Mouse (Mus musculus): ENCODE results near the gene Agtrap.

Agtrap gene

DNA sequence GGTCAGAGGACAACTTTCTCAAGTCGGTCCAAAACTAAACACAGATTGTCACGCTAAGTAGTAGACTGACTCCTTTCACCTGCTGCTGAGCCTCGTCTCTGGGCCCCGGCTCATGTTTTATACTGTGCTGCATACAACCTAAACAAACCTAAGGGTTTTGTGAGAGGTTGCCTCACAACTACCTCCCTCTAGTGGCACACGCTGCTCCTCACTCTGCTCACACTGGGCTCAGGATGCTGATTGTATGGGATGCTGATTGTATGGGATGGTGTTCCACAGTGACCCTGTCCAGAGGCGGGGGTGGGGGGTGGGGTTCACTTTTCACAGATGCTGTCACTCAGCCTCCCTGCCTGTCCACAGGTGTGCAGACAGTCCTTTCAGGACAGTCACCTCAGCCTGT, 8.6 kb downstream of the Agtrap start:
- CTCF ChIA-PET: no interaction called here

DNA sequence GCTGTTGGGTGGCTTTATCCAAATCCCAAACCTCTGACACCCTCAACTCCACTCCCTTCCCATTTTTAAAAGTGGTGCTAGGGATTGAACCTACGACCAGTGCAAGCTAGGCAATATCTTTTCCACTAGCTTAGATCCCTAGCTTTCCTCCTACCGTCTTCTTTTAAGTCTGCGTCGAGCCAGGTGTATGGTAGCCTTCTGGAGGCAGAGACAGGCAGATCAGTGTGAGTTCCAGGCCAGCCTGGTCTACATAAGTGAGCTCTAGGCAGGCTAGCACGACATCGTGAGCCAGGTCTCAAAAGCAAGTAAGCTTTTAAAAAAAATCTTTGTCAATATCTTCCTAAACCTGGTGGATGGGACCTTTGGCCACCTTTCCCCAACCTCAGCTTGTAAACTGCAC, 11.9 kb downstream of the Agtrap start:
- CTCF ChIA-PET: no interaction called here

DNA sequence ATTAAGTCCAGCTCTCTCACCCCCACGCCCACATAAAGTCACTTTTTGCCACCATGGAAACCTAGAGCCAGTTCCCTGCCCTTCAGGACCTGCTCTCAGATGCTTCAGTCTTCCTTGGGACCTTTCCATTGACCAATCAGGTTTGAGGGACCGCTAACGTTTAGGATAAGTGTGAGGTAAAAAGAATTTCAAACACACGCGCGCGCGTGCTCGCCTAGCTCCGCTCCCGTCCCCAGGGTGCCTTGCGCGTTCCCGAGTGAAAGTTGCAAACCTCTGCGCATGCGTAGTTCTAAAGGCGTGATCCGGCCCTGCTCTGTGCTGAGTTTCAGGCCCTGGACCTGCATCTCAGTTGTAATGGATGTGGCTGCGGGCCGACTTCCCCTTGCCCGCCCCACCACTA, 12.6 kb downstream of the Agtrap start:
- CTCF ChIA-PET: no interaction called here

DNA sequence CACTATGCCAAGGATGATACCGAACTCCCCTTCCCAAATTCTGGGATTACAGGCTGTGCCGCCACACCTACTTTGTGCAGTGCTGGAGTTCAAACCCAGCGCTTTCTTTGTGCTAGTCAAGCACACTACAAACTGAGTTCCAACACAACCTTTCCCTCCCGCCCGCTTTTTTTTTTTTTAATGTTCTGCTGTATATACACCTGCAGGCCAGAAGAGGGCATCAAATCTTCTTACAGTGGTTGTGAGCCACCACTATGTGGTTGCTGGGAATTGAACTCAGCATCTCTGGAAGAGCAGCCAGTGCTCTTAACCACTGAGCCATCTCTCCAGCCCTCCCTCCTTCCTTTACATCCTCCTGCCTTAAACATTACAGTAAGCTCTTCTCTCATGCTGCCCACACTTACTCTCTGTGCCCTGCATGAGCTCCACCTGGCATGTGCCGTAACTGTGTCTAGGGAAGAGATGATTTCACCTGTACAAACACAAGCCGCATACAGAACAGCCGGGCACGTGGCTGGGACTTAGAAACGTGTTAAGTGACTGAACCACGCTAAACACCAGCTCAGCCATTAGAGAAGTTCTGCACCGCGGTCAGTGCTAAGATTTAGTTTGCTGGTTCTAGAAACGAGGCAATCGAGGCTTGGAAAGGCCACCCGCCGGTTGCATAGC, 13.2 kb downstream of the Agtrap start:
- CTCF ChIA-PET: no interaction called here

GRCm38 (mm10) chr4:148071508-148071907, 16.3 kb downstream of the Agtrap start:
- CTCF ChIA-PET: interaction anchor here (0.5 to 0.6 kb wide), 2 partner anchors 27 to 33 kb away, joined by 3 to 4 read pairs; no protein-coding TSS in a partner anchor

DNA sequence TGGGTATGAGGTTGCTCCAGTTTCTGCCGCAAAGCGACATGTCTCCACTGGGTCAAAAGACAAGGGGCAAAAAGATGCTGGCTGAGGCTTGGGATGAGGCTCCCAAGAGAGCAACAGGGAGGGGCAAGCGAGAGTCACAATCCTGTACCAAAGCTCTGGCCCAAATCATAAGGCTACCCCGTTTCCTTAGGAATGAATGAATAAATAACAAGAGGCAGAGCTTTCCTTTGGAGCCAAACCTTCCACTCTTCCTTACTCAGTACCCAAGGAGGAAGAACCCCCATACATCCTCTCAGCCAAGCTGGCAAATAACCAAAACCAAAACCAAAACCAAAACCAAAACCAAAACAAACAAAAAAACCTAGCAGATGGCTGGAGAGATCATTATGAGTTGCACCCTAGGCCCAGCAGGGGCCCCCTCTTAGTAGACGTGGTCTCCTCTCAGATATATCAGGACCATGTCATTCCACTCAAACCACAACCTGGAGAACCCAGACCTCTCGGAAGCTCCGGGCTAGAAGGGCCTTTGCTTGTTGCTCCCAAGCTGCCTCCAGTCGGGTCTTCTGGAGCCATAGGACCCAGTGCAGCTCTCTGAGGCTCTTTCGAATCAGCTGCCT, 18.1 kb downstream of the Agtrap start:
- CTCF ChIA-PET: interaction anchor here (0.6 kb wide), 1 partner anchor 190 kb away, joined by 3 read pairs; no protein-coding TSS in a partner anchor

DNA sequence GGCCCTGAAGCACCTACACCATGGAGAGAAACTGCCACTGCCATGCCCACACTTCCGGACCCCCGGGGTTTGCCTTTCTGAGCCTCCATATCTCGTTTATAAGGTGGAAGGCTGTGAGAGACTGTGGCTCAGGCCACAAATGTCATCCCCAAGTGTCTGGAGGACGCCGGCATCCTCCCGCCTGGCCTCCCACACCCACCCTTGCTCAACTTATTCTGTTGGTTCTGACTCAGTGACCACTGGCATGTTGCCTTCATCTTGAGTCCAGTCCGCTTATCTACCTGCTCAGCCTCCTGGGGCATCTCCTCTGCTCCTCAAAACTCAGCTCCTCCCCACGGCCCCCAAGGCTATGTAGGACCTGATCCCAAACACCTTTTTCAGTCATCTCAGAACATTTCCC, 20.5 kb downstream of the Agtrap start:
- CTCF ChIA-PET: no interaction called here

DNA sequence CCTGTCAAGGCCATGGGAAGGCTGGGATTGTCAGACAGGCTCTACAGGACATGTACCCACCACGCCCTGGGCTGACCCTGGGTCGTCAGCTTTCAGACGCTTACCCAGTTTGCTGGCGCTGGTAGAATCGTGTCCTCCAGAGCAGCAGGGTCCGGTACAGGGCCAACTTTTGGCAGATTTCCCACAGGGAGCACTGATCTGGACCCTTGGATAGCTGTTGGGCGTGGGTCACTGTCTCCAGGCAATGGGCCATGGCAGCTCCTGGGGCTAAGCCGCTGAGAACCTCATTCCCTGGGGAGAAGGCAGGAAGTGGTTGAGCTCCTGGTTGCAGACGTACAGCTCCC, 21.5 kb downstream of the Agtrap start:
- CTCF ChIA-PET: interaction anchor here (0.7 kb wide), 1 partner anchor 1588 kb away, joined by 3 read pairs; no protein-coding TSS in a partner anchor

- CTCF ChIA-PET: interaction anchor here (0.7 kb wide), 1 partner anchor 1588 kb away, joined by 3 read pairs; no protein-coding TSS in a partner anchor
Observed at GRCm38 (mm10) chr4:148065702-148066400, 22.0 kb downstream of the Agtrap start.

GRCm38 (mm10) chr4:148061086-148061480, 26.7 kb downstream of the Agtrap start:
- CTCF ChIA-PET: no interaction called here

DNA sequence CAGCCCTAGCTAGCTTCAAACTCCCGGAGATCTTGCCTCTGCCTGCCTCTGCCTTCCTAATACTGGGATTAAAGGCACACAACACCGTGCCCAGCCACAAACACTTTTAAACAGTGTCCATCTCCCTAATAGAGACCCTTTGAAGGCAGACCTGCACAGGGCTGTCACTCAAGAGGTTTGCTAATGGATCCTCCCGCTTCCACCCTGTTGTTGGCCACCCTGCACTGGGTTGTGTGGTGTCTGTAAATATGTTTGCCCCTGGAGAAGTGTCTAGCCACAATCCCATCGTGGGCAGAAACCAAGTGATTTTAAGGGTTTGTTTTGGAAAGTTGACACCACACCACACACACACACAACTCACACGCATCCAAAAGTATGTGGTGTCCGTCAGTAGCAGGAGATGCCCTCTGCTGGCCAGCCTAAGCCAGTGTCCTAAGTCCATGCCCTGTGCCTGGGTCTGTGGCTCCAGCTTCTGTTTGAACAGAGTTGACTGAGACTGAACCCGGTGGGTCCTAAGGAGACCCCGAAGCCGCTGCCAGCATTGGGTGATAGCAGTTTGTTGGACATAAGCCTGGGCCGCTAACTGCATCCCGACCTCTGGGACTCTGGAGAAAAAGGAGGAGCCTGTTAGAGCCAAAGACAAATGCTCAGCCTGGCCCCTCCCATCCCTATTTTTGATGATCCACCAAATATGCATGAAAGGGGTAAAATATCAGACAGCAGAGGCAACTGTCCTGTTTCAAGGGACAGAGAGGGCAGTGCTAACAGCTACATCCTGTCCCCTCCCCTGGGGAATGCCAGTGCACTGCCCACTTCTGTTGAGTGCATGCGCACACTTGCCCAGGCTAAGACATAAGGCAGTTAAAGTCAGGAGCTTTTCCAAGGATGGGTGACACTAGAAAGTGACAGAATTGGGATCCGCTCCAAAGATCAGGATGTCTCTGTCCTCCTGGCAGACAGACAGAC, 27.4 kb downstream of the Agtrap start:
- CTCF ChIA-PET: no interaction called here

DNA sequence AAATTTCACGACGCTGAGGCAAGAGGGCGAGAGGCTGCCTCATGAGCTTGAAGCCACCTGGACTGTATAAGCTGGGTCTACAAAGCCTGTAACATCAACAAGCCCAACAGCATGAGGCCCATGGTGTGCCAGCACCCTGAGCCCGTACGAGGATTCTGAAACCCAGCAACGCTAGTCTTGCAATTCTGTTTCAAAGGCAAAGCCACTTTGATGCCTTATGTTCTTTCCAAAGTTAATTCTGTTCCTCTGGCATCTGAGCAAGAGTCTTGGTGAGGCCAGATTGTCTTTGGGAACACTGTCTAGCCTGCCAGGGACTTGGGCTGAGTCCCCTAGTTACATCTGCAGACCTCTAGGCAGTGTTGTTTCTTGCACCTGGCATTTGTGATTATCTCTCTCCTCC, 28.8 kb downstream of the Agtrap start:
- CTCF ChIA-PET: no interaction called here

GRCm38 (mm10) chr4:148058218-148058819, 29.5 kb downstream of the Agtrap start:
- CTCF ChIA-PET: no interaction called here

- CTCF ChIA-PET: interaction anchor here (1.0 kb wide), 1 partner anchor 57 kb away, joined by 4 read pairs; no protein-coding TSS in a partner anchor
Observed at GRCm38 (mm10) chr4:148057661-148058209, 30.1 kb downstream of the Agtrap start.

GRCm38 (mm10) chr4:148056801-148057200, 31.0 kb downstream of the Agtrap start:
- CTCF ChIA-PET: interaction anchor here (1.0 kb wide), 1 partner anchor 58 kb away, joined by 4 read pairs; no protein-coding TSS in a partner anchor

GRCm38 (mm10) chr4:148056246-148056645, 31.6 kb downstream of the Agtrap start:
- CTCF ChIA-PET: no interaction called here

DNA sequence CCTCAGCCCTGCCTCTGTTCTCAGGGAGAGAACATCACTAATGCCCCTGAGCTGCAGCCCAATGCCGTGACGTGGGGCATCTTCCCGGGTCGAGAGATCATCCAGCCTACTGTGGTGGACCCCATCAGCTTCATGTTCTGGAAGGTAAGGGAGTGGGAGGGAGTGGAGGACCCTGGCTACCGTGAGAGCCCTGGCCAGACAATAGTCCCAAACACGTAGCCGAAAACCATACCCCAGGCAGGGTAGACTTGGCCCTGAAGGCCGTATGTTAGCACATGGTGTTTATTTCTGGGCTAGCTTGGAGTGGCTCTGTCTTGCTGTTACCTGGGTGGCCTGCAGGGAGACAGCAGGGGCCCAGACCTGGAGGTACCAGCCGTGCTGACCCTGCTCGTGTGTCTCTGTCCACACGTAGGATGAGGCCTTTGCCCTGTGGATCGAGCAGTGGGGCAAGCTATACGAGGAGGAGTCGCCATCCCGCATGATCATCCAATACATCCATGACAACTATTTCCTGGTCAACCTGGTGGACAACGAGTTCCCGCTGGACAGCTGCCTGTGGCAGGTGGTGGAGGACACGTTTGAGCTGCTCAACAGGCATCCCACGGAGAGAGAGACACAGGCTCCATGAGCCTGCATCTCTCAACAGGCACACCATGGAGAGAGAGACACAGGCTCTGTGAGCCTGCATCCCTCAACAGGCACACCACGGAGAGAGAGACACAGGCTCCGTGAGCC, 32.7 kb downstream of the Agtrap start:
- CTCF ChIA-PET: no interaction called here

DNA sequence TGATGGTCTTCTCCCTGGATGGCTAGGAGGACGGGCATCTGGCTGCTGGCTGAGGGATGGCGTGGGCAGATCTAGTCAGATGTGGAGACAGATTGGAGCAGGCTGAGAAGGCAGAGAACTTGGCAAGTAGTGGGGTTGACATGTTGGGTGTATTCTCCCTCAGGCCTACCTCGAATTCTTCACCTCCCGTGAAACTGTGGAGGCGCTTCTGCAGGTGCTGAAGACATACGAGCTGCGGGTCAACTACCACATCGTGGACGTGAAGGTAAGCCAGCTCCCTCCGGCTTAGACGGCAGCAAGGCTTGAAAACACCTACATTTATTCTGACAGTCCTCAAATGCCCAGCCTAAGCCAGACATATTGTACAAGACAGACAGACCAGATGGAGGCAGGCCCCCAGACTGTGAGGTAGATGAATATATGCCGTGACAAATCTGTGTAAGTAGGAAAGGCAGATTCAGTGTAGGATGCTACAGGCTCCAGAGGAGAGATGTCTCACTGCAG, 34.4 kb downstream of the Agtrap start:
- CTCF ChIA-PET: no interaction called here

DNA sequence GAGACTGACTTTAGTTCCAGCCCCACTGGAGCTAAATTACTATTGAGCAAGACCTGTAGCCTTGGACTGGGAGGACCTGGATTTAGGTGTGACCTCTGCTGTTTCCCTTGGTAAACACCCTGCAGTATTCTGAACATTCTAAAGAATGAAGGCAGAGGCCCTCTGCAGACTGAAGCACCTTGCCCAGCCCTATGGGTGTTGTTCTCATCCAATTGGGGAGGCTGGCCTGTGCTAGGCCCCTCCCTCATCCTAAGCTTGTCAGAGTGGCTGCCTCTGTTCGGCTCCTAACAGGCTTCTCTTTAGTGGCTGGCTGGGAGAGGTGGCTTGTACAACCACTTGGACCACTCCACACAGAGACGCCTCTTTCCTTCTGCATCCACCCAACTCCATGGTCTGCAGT, 34.9 kb downstream of the Agtrap start:
- CTCF ChIA-PET: no interaction called here

DNA sequence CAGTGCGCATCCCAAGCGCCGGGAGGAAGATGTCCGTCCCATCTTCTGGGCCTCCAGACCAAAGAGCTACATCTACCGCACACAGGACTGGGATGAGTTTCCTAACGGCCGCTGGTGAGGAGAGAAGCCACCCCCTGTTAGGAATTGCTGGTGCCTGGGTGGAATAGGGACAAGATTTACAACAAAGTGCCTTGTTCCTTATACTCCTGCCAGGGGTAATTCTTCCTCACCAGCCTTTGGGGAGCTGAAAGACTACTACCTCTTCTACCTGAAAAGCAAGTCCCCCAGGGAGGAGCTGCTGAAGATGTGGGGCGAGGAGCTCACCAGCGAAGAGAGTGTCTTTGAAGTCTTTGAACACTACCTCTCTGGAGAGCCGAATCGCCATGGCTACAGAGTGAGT, 35.9 kb downstream of the Agtrap start:
- CTCF ChIA-PET: no interaction called here
